Mouse (Mus musculus) heart, postnatal 14 days (tissue): Measurements from ENCODE around the gene Ifna1. TPM values are rescaled to one million over a fixed set of nuclear protein-coding genes. Genes with fewer than 3 reads are reported as not detected.
"Not testable (repeated sequence)": the region's sequence is repeated elsewhere in the genome, so short reads cannot be mapped to it uniquely, and the experiment has no call there.

Source experiments
- DNase-seq, 2 experiments: peaks; one replicate each; pipeline ENCODE4 v3.0.0; 2021 to 2022
- intact Hi-C: fragments of 180-260 bp; cut with DNase I; formaldehyde crosslinking; loops from one replicate; pipeline ENCODE4 v1.15.1; 2025
- long read RNA-seq, 2 experiments: library from polyadenylated mRNA; stranded (forward); transcript quantifications; one replicate each; pipeline ENCODE4 v2.0.0; 2021
- total RNA-seq, 2 experiments: library from RNA; stranded (reverse); gene quantifications; 2 replicates each; pipeline ENCODE4 v1.2.3; 2021

Gene Ifna1
- total RNA-seq, result not detected
- long read RNA-seq, experiment 1, result 0 reads
- long read RNA-seq, experiment 2, result 0 reads

- intact Hi-C loops, result no loop called here
- DNase-seq, result no peak
Observed at GRCm38 (mm10) chr4:88849698-88850097, at the start of gene Ifna1. Gene Ifna1, plus strand, starts transcription at chr4:88850087.

GRCm38 (mm10) chr4:88802954-88803353, 46.9 kb upstream of the Ifna1 start, which contains the start of gene Gm13287:
Gene Gm13287, plus strand, starts transcription at chr4:88803254.
- DNase-seq, intact Hi-C loops: not testable (repeated sequence)

- intact Hi-C loops, DNase-seq: not testable (repeated sequence)
Observed at GRCm38 (mm10) chr4:88805231-88805630, 44.7 kb upstream of the Ifna1 start, which contains the start of gene Gm13288. Gene Gm13288, plus strand, starts transcription at chr4:88805531.

- DNase-seq, result peak; percentile 44 to 51
- intact Hi-C loops, result not testable (repeated sequence)
Observed at GRCm38 (mm10) chr4:88805761-88806160, 44.1 kb upstream of the Ifna1 start.

- DNase-seq, result no peak
- intact Hi-C loops, result loop anchor here (5.0 kb wide), 1 partner anchor 134 kb away; the partner anchor contains the start of gene Ifna2
Observed at GRCm38 (mm10) chr4:88815928-88816327, 34.0 kb upstream of the Ifna1 start, which contains the start of gene Ifna7. Gene Ifna7, plus strand, starts transcription at chr4:88816228.

- intact Hi-C loops, result loop anchor here (5.0 kb wide), 1 partner anchor 137 kb away; the partner anchor contains the start of gene Ifna2
- no peak for DNase-seq
Observed at GRCm38 (mm10) chr4:88819659-88820058, 30.2 kb upstream of the Ifna1 start, which contains the start of gene Ifna11. Gene Ifna11, plus strand, starts transcription at chr4:88819959.

- intact Hi-C loops, result no loop called here
- DNase-seq, result peak in 1 of 2 experiments; percentile 12
Observed at GRCm38 (mm10) chr4:88822995-88823394, 26.9 kb upstream of the Ifna1 start.

- DNase-seq, intact Hi-C loops: not testable (repeated sequence)
Observed at GRCm38 (mm10) chr4:88827116-88827515, 22.8 kb upstream of the Ifna1 start, which contains the start of gene Ifna6. Gene Ifna6, plus strand, starts transcription at chr4:88827416.

- DNase-seq, result peak; percentile 5 to 36
- intact Hi-C loops, result no loop called here
Observed at GRCm38 (mm10) chr4:88830523-88830922, 19.4 kb upstream of the Ifna1 start.

GRCm38 (mm10) chr4:88835225-88835624, 14.7 kb upstream of the Ifna1 start, which contains the start of gene Ifna5:
Gene Ifna5, plus strand, starts transcription at chr4:88835525.
- intact Hi-C loops, DNase-seq: not testable (repeated sequence)

GRCm38 (mm10) chr4:88838828-88839227, 11.1 kb upstream of the Ifna1 start:
- intact Hi-C loops, result no loop called here
- peak in 1 of 2 experiments; percentile 2 for DNase-seq

- intact Hi-C loops, result no loop called here
- DNase-seq, result no peak
Observed at GRCm38 (mm10) chr4:88840058-88840457, 9.8 kb upstream of the Ifna1 start.

- intact Hi-C loops, result no loop called here
Observed at GRCm38 (mm10) chr4:88841438-88841911, 8.4 kb upstream of the Ifna1 start, which contains the start of gene Ifna4. Gene Ifna4, plus strand, starts transcription at chr4:88841861.

GRCm38 (mm10) chr4:88845334-88845733, 4.6 kb upstream of the Ifna1 start:
- intact Hi-C loops, result no loop called here
- DNase-seq, result no peak

More at GRCm38 (mm10) chr4:88841438-88841911, 8.4 kb upstream of the Ifna1 start, which contains the start of gene Ifna4:
- no peak for DNase-seq

GRCm38 (mm10) chr4:88851026-88851763, 1.3 kb downstream of the Ifna1 start:
- DNase-seq, result no peak
- intact Hi-C loops, result no loop called here

GRCm38 (mm10) chr4:88859214-88859613, 9.3 kb downstream of the Ifna1 start:
- no peak for DNase-seq
- intact Hi-C loops, result no loop called here

- intact Hi-C loops, result no loop called here
- no peak for DNase-seq
Observed at GRCm38 (mm10) chr4:88863309-88863708, 13.4 kb downstream of the Ifna1 start.

- DNase-seq, result no peak
- intact Hi-C loops, result no loop called here
Observed at GRCm38 (mm10) chr4:88864599-88864998, 14.7 kb downstream of the Ifna1 start.

GRCm38 (mm10) chr4:88865011-88865569, 15.2 kb downstream of the Ifna1 start:
- no peak for DNase-seq
- intact Hi-C loops, result no loop called here

- DNase-seq, result peak; percentile 73 to 86
- intact Hi-C loops, result no loop called here
Observed at GRCm38 (mm10) chr4:88867366-88867925, 17.6 kb downstream of the Ifna1 start.
